ENCODE assay signal across 10 mouse cellular contexts in the genomic region with DNA sequence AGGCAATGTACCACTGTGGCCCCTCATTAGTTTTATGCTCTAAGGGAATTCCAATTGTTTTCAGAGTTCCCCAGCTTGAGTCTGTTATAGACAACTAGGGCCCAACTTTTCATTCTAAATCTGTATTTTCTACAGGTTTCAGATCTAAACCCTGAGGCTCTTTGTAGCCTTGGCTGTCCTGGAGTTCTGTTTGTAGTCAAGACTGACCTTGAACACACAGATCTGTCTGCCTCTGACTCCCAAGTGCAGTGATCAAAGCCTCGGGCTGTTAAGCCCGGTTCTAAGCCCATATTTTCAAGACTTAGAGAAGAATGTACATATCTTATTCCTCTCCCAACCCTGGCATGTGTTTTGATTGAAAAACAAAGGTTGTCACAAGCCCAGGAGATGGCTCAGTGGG. TPM values are rescaled to one million over a fixed set of nuclear protein-coding genes. Genes with fewer than 3 reads are reported as not detected.
DNase-seq lines count a peak whose midpoint lies in the region; ATAC-seq and TF ChIP-seq lines count a peak whose summit lies in the region.
"Had no signal": no experiment of that assay in that cellular context is flagged by ENCODE, and none has a peak within 500 bp of the region (broad histone marks: within the 10 kb centered on the region; RNA-seq: fewer than 3 reads in every experiment).

No protein-coding gene starts in this region.

- no peak overlapping the region for H3K9ac ChIP-seq in heart, postnatal 0 days (replicated peaks; ENCODE audit: low read depth, low read length)
- H3K9ac ChIP-seq in lung, embryonic 15.5 days, result no peak overlapping the region
- no peak overlapping the region for H3K9ac ChIP-seq in forebrain, postnatal 0 days
- H3K9ac ChIP-seq in midbrain, postnatal 0 days (replicated peaks; ENCODE audit: low read length, poor library complexity, severe bottlenecking), result no peak overlapping the region

- H3K4me1 ChIP-seq in heart, postnatal 0 days (ENCODE audit: control insufficient read depth, insufficient read depth), result 0 out of 2 replicates have a peak, but pooled peaks cover 3% of the 10 kb centered on the region
- H3K4me1 ChIP-seq in lung, embryonic 15.5 days, result peaks cover 13% of the 10 kb centered on the region
- peaks cover 6% of the 10 kb centered on the region; the same call in 1 of the 2 replicates for H3K4me1 ChIP-seq in forebrain, postnatal 0 days (ENCODE audit: insufficient read depth)
- peaks cover 4% of the 10 kb centered on the region; the same call in 1 of the 2 replicates for H3K4me1 ChIP-seq in midbrain, postnatal 0 days (ENCODE audit: insufficient read depth, low read length)

- H3K27me3 ChIP-seq in heart, postnatal 0 days (ENCODE audit: control insufficient read depth, insufficient read depth, low read length), result no peaks in the 10 kb centered on the region
- H3K27me3 ChIP-seq in lung, embryonic 15.5 days, result no peaks in the 10 kb centered on the region
- H3K27me3 ChIP-seq in forebrain, postnatal 0 days (ENCODE audit: insufficient read depth, low read length), result no peaks in the 10 kb centered on the region
- no peaks in the 10 kb centered on the region for H3K27me3 ChIP-seq in midbrain, postnatal 0 days (ENCODE audit: insufficient read depth, low read length)

- H3K4me3 ChIP-seq in heart, postnatal 0 days (ENCODE audit: low read depth, low read length), result peak overlapping the region; percentile 77; the same call in 1 of the 2 replicates
- H3K4me3 ChIP-seq in lung, embryonic 15.5 days, result no peak overlapping the region
- no peak overlapping the region for H3K4me3 ChIP-seq in forebrain, postnatal 0 days (ENCODE audit: low read depth, low read length)
- no peak overlapping the region for H3K4me3 ChIP-seq in midbrain, postnatal 0 days (ENCODE audit: low read depth, low read length)

- peak overlapping the region; percentile 85 for H3K4me2 ChIP-seq in heart, postnatal 0 days (ENCODE audit: low read depth, low read length)
- H3K4me2 ChIP-seq in lung, embryonic 15.5 days, result peak overlapping the region; percentile 84; the same call in 1 of the 2 replicates
- 0 out of 2 replicates have a peak overlapping the region, but pooled peaks have one; percentile 77 for H3K4me2 ChIP-seq in forebrain, postnatal 0 days (ENCODE audit: low read depth)
- 0 out of 2 replicates have a peak overlapping the region, but pooled peaks have one; percentile 64 for H3K4me2 ChIP-seq in midbrain, postnatal 0 days (ENCODE audit: low read depth, low read length, poor library complexity, severe bottlenecking)

- no peak overlapping the region for H3K27ac ChIP-seq in heart, postnatal 0 days (ENCODE audit: low read depth)
- H3K27ac ChIP-seq in lung, embryonic 15.5 days, result no peak overlapping the region
- H3K27ac ChIP-seq in forebrain, postnatal 0 days (ENCODE audit: low read depth, low read length), result no peak overlapping the region
- H3K27ac ChIP-seq in midbrain, postnatal 0 days (ENCODE audit: low read depth, low read length), result no peak overlapping the region

- 84% methylated on average over 2 of the region's 2 CpGs for WGBS in heart, postnatal 0 days
- 72% methylated on average over 2 of the region's 2 CpGs for WGBS in lung, embryonic 15.5 days
- 80% methylated on average over 2 of the region's 2 CpGs for WGBS in forebrain, postnatal 0 days
- 75% methylated on average over 2 of the region's 2 CpGs for WGBS in midbrain, postnatal 0 days

- TF ChIP-seq EP300 in heart, postnatal 0 days (IDR thresholded peaks at IDR 0.05; ENCODE audit: low read depth), result no peak

- H3K36me3 ChIP-seq in heart, postnatal 0 days (replicated peaks; ENCODE audit: control insufficient read depth, insufficient read depth, low read length), result peaks cover 15% of the 10 kb centered on the region; the same call in 1 of the 2 replicates
- no peaks in the 10 kb centered on the region for H3K36me3 ChIP-seq in lung, embryonic 15.5 days
- peaks cover 4% of the 10 kb centered on the region; the same call in 1 of the 2 replicates for H3K36me3 ChIP-seq in forebrain, postnatal 0 days (ENCODE audit: insufficient read depth)
- peaks cover 3% of the 10 kb centered on the region; the same call in 1 of the 2 replicates for H3K36me3 ChIP-seq in midbrain, postnatal 0 days (ENCODE audit: insufficient read depth, low read length)

- no peaks in the 10 kb centered on the region for H3K9me3 ChIP-seq in heart, postnatal 0 days (replicated peaks; ENCODE audit: control insufficient read depth, low read length)
- H3K9me3 ChIP-seq in lung, embryonic 15.5 days, result no peaks in the 10 kb centered on the region
- no peaks in the 10 kb centered on the region for H3K9me3 ChIP-seq in forebrain, postnatal 0 days (ENCODE audit: low read length)
- no peaks in the 10 kb centered on the region for H3K9me3 ChIP-seq in midbrain, postnatal 0 days (ENCODE audit: low read length)

- no peak for DNase-seq in heart, postnatal 0 days (ENCODE audit: low spot score)
- DNase-seq in heart, adult 18-20 months, result no peak
- DNase-seq in lung, postnatal 10 days, result no peak
- no peak for DNase-seq in forebrain, postnatal 0 days
- DNase-seq in midbrain, postnatal 0 days (ENCODE audit: low spot score), result no peak
- no peak for DNase-seq in cerebellum, postnatal 14 days
- DNase-seq in cerebellum, adult 11-12 months, result no peak
- DNase-seq: cerebellum, adult 11 months; lung, postnatal 4 days had no signal

- no peak for TF ChIP-seq CTCF in heart, postnatal 0 days (IDR thresholded peaks at IDR 0.05; ENCODE audit: low read depth)
- no peak for TF ChIP-seq CTCF in forebrain, postnatal 0 days (IDR thresholded peaks at IDR 0.05; ENCODE audit: low read depth)
- no peak for TF ChIP-seq CTCF in midbrain, postnatal 0 days (IDR thresholded peaks at IDR 0.05)

- no peak for ATAC-seq in heart, postnatal 0 days (ENCODE audit: insufficient read depth, low read depth)
- ATAC-seq in lung, embryonic 15.5 days (ENCODE audit: borderline replicate concordance, extremely low read depth, low FRiP score, low TSS enrichment), result no peak
- no peak for ATAC-seq in forebrain, postnatal 0 days
- no peak for ATAC-seq in midbrain, postnatal 0 days (ENCODE audit: low FRiP score)

RNA-seq across cellular contexts. Expression of gene Fam214a, which starts 1.7 kb away (rescaled TPM):
- 14.4 and 20.8 TPM in 2 replicates for total RNA-seq in heart, postnatal 0 days (2014; rRNA removed; ENCODE audit: low replicate concordance)
- 12.4 and 13.3 TPM in 2 replicates for polyA plus RNA-seq in heart, postnatal 0 days (2015; fragmentation: Nextera tagmentation; extraction: Ambion mirVana)
- 10 to 100 TPM; 17.8 to 34.7 TPM for total RNA-seq in heart, adult 18-20 months (2021)
- polyA plus RNA-seq in lung, embryonic 15.5 days (2015; fragmentation: Nextera tagmentation; extraction: Ambion mirVana), result 9.6 and 12.0 TPM in 2 replicates
- 22.2 and 33.2 TPM in 2 replicates for total RNA-seq in forebrain, postnatal 0 days (2014; rRNA removed)
- 11.6 and 16.0 TPM in 2 replicates for polyA plus RNA-seq in forebrain, postnatal 0 days (2015; fragmentation: Nextera tagmentation; extraction: Ambion mirVana)
- total RNA-seq in midbrain, postnatal 0 days (2014; rRNA removed), result 32.3 and 36.0 TPM in 2 replicates
- 18.2 and 18.9 TPM in 2 replicates for polyA plus RNA-seq in midbrain, postnatal 0 days (2015; fragmentation: Nextera tagmentation; extraction: Ambion mirVana)
